Mouse (Mus musculus): ENCODE data around the gene Ephb1. TPM values are rescaled to one million over a fixed set of nuclear protein-coding genes. Genes with fewer than 3 reads are reported as not detected.

Gene Ephb1
- polyA plus RNA-seq, 1 experiment = not detected

DNA sequence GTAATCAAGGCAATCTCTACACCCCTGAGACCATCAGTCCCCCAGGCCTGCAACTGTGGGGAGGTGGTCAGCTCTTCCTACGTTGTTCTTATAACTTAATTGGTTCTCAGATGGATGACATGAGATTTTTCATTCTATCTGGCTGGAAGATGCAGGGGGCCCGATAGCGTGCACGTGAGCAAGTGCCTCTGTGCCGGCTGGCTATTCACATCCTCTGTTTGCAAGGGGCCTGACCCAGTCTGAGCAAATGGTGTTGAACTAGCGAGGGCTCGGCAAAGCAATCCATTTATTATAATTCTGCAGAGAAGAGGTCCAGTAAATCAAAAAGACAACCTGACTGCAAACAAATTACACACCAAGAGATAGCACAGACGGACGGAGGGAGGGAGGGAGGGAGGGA is 93.0 kb downstream of the Ephb1 start:
- Histone ChIP-seq H3K27ac (ENCODE audit: insufficient read depth, low read depth, low read length) (no peak overlapping the region), H3K4me3 (ENCODE audit: insufficient read depth, low read depth, low read length) (no peak overlapping the region), H3K4me1 (ENCODE audit: control insufficient read depth, insufficient read depth, low read length) (no peaks in the 10 kb centered on the region)
- no peak for TF ChIP-seq CTCF (IDR thresholded peaks at IDR 0.05; ENCODE audit: insufficient read depth, low read depth, low read length)
- no peak for TF ChIP-seq POLR2A (IDR thresholded peaks at IDR 0.05; ENCODE audit: insufficient read depth, low read depth, low read length)
- 65% methylated on average over 9 of the region's 9 CpGs for WGBS

DNA sequence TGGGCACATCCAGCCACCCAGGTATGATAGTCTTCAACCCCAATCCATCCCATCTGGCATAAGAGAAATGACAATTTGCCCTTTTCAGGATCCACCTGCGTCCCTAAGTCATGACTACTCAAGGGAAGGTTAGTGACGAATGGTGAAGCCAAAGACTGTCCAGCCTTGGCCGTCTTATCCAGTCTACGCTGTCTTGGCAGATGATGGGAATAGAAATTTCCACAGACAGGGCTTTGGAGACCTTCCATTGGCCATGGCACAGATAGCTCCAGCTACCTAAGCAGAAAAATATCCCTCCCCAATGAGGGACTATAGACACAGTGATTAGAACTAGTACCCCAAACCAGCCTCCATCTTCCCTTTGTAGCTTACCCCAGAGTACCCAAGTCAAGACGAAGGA is 98.1 kb downstream of the Ephb1 start:
- TF ChIP-seq CTCF (IDR thresholded peaks at IDR 0.05; ENCODE audit: insufficient read depth, low read depth, low read length) (no peak), POLR2A (IDR thresholded peaks at IDR 0.05; ENCODE audit: insufficient read depth, low read depth, low read length) (no peak)
- WGBS = 95% methylated on average over 5 of the region's 5 CpGs

GRCm38 (mm10) chr9:102255803-102256202 is 98.7 kb downstream of the Ephb1 start:
- 91% methylated on average over 6 of the region's 6 CpGs for WGBS
- no peak overlapping the region for H3K27ac ChIP-seq (ENCODE audit: insufficient read depth, low read depth, low read length)

More for the DNA sequence above, 98.1 kb downstream of the Ephb1 start:
- Histone ChIP-seq H3K4me3 (ENCODE audit: insufficient read depth, low read depth, low read length) (no peak overlapping the region), H3K27ac (ENCODE audit: insufficient read depth, low read depth, low read length) (no peak overlapping the region), H3K4me1 (ENCODE audit: control insufficient read depth, insufficient read depth, low read length) (no peaks in the 10 kb centered on the region)

DNA sequence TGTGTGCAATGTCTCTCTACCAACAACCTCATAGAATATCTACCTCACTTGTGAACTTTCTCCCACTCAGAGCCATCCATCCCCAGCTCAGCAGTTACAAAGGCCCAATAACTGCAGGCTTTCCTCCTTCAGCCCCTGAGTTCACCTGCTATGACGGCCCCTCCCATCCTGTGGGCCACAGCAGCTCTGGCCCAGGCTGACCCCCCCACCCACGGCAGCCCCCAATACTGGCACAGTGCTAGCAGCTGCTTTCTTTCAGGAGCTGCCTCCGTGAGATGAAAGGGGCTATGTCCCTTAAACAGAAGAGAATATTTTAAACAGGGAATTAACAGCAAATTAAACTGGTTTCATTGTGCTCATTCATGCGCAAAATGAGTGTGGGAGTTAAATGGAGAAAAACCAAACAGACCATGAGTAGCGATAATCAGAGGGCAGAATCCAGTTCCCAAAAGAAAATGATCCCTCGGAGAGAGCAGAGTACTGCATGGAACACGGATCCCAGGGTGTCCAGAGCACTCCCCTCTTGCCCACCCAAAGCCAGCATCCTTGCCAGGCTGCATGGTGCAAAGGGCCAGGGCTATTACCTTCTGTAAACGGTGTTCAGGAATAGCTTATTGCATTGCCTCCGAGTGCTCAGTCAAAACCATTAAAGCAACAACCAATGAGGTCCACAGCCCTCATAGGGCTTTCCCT is 105.2 kb downstream of the Ephb1 start:
- no peak overlapping the region for H3K27ac ChIP-seq (ENCODE audit: insufficient read depth, low read depth, low read length)
- no peak overlapping the region for H3K4me3 ChIP-seq (ENCODE audit: insufficient read depth, low read depth, low read length)
- peaks cover 29% of the 10 kb centered on the region for H3K4me1 ChIP-seq (ENCODE audit: control insufficient read depth, insufficient read depth, low read length)
- WGBS = 16% methylated on average over 9 of the region's 9 CpGs
- TF ChIP-seq POLR2A (IDR thresholded peaks at IDR 0.05; ENCODE audit: insufficient read depth, low read depth, low read length) (no peak), CTCF (IDR thresholded peaks at IDR 0.05; ENCODE audit: insufficient read depth, low read depth, low read length) (no peak)

More at GRCm38 (mm10) chr9:102255803-102256202, 98.7 kb downstream of the Ephb1 start:
- TF ChIP-seq POLR2A (IDR thresholded peaks at IDR 0.05; ENCODE audit: insufficient read depth, low read depth, low read length) = no peak
- TF ChIP-seq CTCF (IDR thresholded peaks at IDR 0.05; ENCODE audit: insufficient read depth, low read depth, low read length) = no peak
- no peaks in the 10 kb centered on the region for H3K4me1 ChIP-seq (ENCODE audit: control insufficient read depth, insufficient read depth, low read length)
- H3K4me3 ChIP-seq (ENCODE audit: insufficient read depth, low read depth, low read length) = no peak overlapping the region

- H3K27ac ChIP-seq (ENCODE audit: insufficient read depth, low read depth, low read length) = no peak overlapping the region
- H3K4me1 ChIP-seq (ENCODE audit: control insufficient read depth, insufficient read depth, low read length) = peaks cover 29% of the 10 kb centered on the region
- whole genome bisulfite sequencing = 60% methylated on average over 7 of the region's 7 CpGs
- TF ChIP-seq CTCF (IDR thresholded peaks at IDR 0.05; ENCODE audit: insufficient read depth, low read depth, low read length) (no peak), POLR2A (IDR thresholded peaks at IDR 0.05; ENCODE audit: insufficient read depth, low read depth, low read length) (no peak)
- H3K4me3 ChIP-seq (ENCODE audit: insufficient read depth, low read depth, low read length) = no peak overlapping the region
Measured at GRCm38 (mm10) chr9:102245551-102245950, 108.9 kb downstream of the Ephb1 start.

GRCm38 (mm10) chr9:102243296-102243695 is 111.2 kb downstream of the Ephb1 start:
- peaks cover 14% of the 10 kb centered on the region for H3K4me1 ChIP-seq (ENCODE audit: control insufficient read depth, insufficient read depth, low read length)
- no peak for TF ChIP-seq CTCF (IDR thresholded peaks at IDR 0.05; ENCODE audit: insufficient read depth, low read depth, low read length)
- TF ChIP-seq POLR2A (IDR thresholded peaks at IDR 0.05; ENCODE audit: insufficient read depth, low read depth, low read length) = no peak
- H3K27ac ChIP-seq (ENCODE audit: insufficient read depth, low read depth, low read length) = no peak overlapping the region
- no peak overlapping the region for H3K4me3 ChIP-seq (ENCODE audit: insufficient read depth, low read depth, low read length)
- 41% methylated on average over 7 of the region's 7 CpGs for WGBS

GRCm38 (mm10) chr9:102241546-102241945 is 112.9 kb downstream of the Ephb1 start:
- WGBS = 98% methylated on average over 2 of the region's 2 CpGs
- no peak for TF ChIP-seq CTCF (IDR thresholded peaks at IDR 0.05; ENCODE audit: insufficient read depth, low read depth, low read length)
- TF ChIP-seq POLR2A (IDR thresholded peaks at IDR 0.05; ENCODE audit: insufficient read depth, low read depth, low read length) = no peak
- peaks cover 3% of the 10 kb centered on the region; the same call in 1 of the 2 replicates for H3K4me1 ChIP-seq (ENCODE audit: control insufficient read depth, insufficient read depth, low read length)
- H3K27ac ChIP-seq (ENCODE audit: insufficient read depth, low read depth, low read length) = no peak overlapping the region
- H3K4me3 ChIP-seq (ENCODE audit: insufficient read depth, low read depth, low read length) = no peak overlapping the region

GRCm38 (mm10) chr9:102240215-102240614 is 114.3 kb downstream of the Ephb1 start:
- no peak for TF ChIP-seq POLR2A (IDR thresholded peaks at IDR 0.05; ENCODE audit: insufficient read depth, low read depth, low read length)
- Histone ChIP-seq H3K4me3 (ENCODE audit: insufficient read depth, low read depth, low read length) (no peak overlapping the region), H3K27ac (ENCODE audit: insufficient read depth, low read depth, low read length) (no peak overlapping the region), H3K4me1 (ENCODE audit: control insufficient read depth, insufficient read depth, low read length) (no peaks in the 10 kb centered on the region)
- 95% methylated on average over 4 of the region's 4 CpGs for WGBS

DNA sequence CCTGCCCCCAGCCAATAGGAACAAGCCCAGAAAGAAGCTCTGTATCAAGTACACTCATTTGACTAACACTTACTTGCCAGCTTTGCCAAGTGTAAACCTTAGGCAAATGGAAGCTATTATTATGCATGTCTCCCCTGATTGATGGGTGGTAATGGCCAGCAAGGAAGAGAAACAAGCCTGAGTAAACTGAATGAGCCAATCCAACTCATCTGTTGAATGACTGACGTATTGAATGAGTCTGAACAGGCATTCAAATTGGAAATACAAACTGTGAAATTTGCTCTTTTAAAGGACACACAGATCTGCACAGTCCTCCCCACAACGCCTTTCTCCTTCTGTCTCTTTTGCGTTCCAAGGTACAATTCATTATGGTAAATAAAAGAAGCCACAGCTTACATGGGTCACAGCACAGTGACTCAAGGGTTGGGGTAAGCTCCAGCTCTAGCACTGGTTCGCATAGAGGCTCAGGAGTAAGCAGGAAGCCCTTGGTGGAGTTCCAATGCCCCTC is 119.0 kb downstream of the Ephb1 start:
- H3K4me1 ChIP-seq (ENCODE audit: control insufficient read depth, insufficient read depth, low read length) = peaks cover 3% of the 10 kb centered on the region; the same call in 1 of the 2 replicates
- H3K27ac ChIP-seq (ENCODE audit: insufficient read depth, low read depth, low read length) = no peak overlapping the region
- 73% methylated on average over 4 of the region's 4 CpGs for WGBS
- no peak overlapping the region for H3K4me3 ChIP-seq (ENCODE audit: insufficient read depth, low read depth, low read length)
- TF ChIP-seq CTCF (IDR thresholded peaks at IDR 0.05; ENCODE audit: insufficient read depth, low read depth, low read length) = no peak
- no peak for TF ChIP-seq POLR2A (IDR thresholded peaks at IDR 0.05; ENCODE audit: insufficient read depth, low read depth, low read length)

Measured in olfactory bulb, adult 2 months (tissue).